14 mouse cellular contexts compared by ENCODE assay signal in the genomic region with DNA sequence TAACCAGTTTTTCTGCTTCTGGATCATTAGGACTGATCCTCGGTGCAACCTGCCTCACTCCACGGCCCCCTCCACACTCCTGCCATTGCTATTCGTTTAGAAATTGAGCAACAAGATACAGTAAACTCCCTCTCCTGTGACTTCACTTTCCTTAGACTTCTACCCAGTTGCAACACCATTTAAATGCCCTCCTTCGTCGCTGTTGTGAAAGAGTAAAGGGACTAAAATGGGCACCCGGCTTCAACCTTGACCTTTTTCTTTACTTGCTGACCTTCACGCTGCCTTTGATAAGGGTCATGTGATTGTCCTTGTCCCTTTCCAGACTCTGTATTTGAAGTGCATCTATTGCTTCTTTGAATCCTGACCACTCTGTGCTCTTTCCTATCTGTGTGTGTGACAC. TPM values are rescaled to one million over a fixed set of nuclear protein-coding genes. Genes with fewer than 3 reads are reported as not detected.
DNase-seq lines count a peak whose midpoint lies in the region; ATAC-seq and TF ChIP-seq lines count a peak whose summit lies in the region.
"Had no signal": no experiment of that assay in that cellular context is flagged by ENCODE, and none has a peak within 500 bp of the region (broad histone marks: within the 10 kb centered on the region; RNA-seq: fewer than 3 reads in every experiment).

No protein-coding gene starts in this region.

- no peaks in the 10 kb centered on the region for H3K36me3 ChIP-seq in kidney, adult 2 months (ENCODE audit: control insufficient read depth, insufficient read depth, low read length)
- no peaks in the 10 kb centered on the region for H3K36me3 ChIP-seq in intestine, postnatal 0 days (ENCODE audit: control insufficient read depth, insufficient read depth)
- no peaks in the 10 kb centered on the region for H3K36me3 ChIP-seq in forebrain, embryonic 14.5 days (ENCODE audit: control insufficient read depth, insufficient read depth, low read length)
- H3K36me3 ChIP-seq in neural tube, embryonic 15.5 days = peaks cover 7% of the 10 kb centered on the region; the same call in 1 of the 2 replicates
- H3K36me3 ChIP-seq: limb, embryonic 12.5 days had no signal

- H3K9ac ChIP-seq in intestine, postnatal 0 days (ENCODE audit: low read depth, low read length) = no peak overlapping the region
- no peak overlapping the region for H3K9ac ChIP-seq in forebrain, embryonic 14.5 days (ENCODE audit: low read length)
- no peak overlapping the region for H3K9ac ChIP-seq in neural tube, embryonic 15.5 days (replicated peaks)
- H3K9ac ChIP-seq: hindbrain, embryonic 15.5 days; limb, embryonic 12.5 days; midbrain, embryonic 13.5 days had no signal

- TF ChIP-seq CTCF in kidney, adult 2 months (conservative IDR thresholded peaks at IDR 0.05; ENCODE audit: insufficient read depth, insufficient read length, low read depth, low read length) = no peak
- TF ChIP-seq CTCF in intestine, postnatal 0 days (IDR thresholded peaks at IDR 0.05; ENCODE audit: low read depth) = no peak

- no peak for TF ChIP-seq POLR2A in kidney, adult 2 months (IDR thresholded peaks at IDR 0.05; ENCODE audit: low read depth, low read length)

- no peaks in the 10 kb centered on the region for H3K9me3 ChIP-seq in intestine, postnatal 0 days (ENCODE audit: control insufficient read depth)
- 0 out of 2 replicates have a peak, but pooled peaks cover 2% of the 10 kb centered on the region for H3K9me3 ChIP-seq in forebrain, embryonic 14.5 days (replicated peaks; ENCODE audit: control insufficient read depth, low read length)
- H3K9me3 ChIP-seq in neural tube, embryonic 15.5 days (replicated peaks) = 0 out of 2 replicates have a peak, but pooled peaks cover 2% of the 10 kb centered on the region
- H3K9me3 ChIP-seq: hindbrain, embryonic 15.5 days; limb, embryonic 12.5 days had no signal

- H3K4me3 ChIP-seq in kidney, adult 2 months (ENCODE audit: insufficient read depth, low read depth, low read length) = no peak overlapping the region
- H3K4me3 ChIP-seq in intestine, postnatal 0 days (ENCODE audit: low read depth, low read length) = peak overlapping the region; percentile 7; the same call in 1 of the 2 replicates
- H3K4me3 ChIP-seq in forebrain, embryonic 14.5 days (ENCODE audit: low read depth, low read length) = no peak overlapping the region
- H3K4me3 ChIP-seq in neural tube, embryonic 15.5 days (replicated peaks) = no peak overlapping the region
- H3K4me3 ChIP-seq: heart, adult 2 months; hindbrain, embryonic 15.5 days; limb, embryonic 12.5 days; midbrain, embryonic 13.5 days had no signal

- peak overlapping the region; percentile 63; the same call in 1 of the 2 replicates for H3K27ac ChIP-seq in kidney, adult 2 months (ENCODE audit: insufficient read depth, low read depth, low read length)
- peak overlapping the region; percentile 75 for H3K27ac ChIP-seq in intestine, postnatal 0 days (ENCODE audit: low read depth, low read length)
- H3K27ac ChIP-seq in forebrain, embryonic 14.5 days (ENCODE audit: low read depth, low read length) = no peak overlapping the region
- no peak overlapping the region for H3K27ac ChIP-seq in neural tube, embryonic 15.5 days (replicated peaks)
- H3K27ac ChIP-seq: heart, adult 2 months; hindbrain, embryonic 15.5 days; limb, embryonic 12.5 days; midbrain, embryonic 13.5 days had no signal

- intact Hi-C loops in heart, postnatal 25 days (cut with DNase I) = no loop called here

- 81% methylated on average over 7 of the region's 7 CpGs for WGBS in kidney, adult 2 months
- 39% methylated on average over 7 of the region's 7 CpGs for WGBS in intestine, postnatal 0 days
- WGBS in forebrain, embryonic 14.5 days = 93% methylated on average over 7 of the region's 7 CpGs
- WGBS in neural tube, embryonic 15.5 days = 85% methylated on average over 7 of the region's 7 CpGs

- H3K4me2 ChIP-seq in intestine, postnatal 0 days (replicated peaks; ENCODE audit: low read depth) = peak overlapping the region; percentile 39
- H3K4me2 ChIP-seq in forebrain, embryonic 14.5 days (ENCODE audit: low read length) = no peak overlapping the region
- no peak overlapping the region for H3K4me2 ChIP-seq in neural tube, embryonic 15.5 days
- H3K4me2 ChIP-seq: hindbrain, embryonic 15.5 days; limb, embryonic 12.5 days; midbrain, embryonic 13.5 days had no signal

- no peaks in the 10 kb centered on the region for H3K27me3 ChIP-seq in kidney, adult 2 months (replicated peaks; ENCODE audit: control insufficient read depth, insufficient read depth, low read length)
- H3K27me3 ChIP-seq in intestine, postnatal 0 days (replicated peaks; ENCODE audit: control insufficient read depth, insufficient read depth, low read length) = no peaks in the 10 kb centered on the region
- no peaks in the 10 kb centered on the region for H3K27me3 ChIP-seq in forebrain, embryonic 14.5 days (replicated peaks; ENCODE audit: control insufficient read depth, insufficient read depth, low read length)
- H3K27me3 ChIP-seq in neural tube, embryonic 15.5 days (replicated peaks) = no peaks in the 10 kb centered on the region
- H3K27me3 ChIP-seq: hindbrain, embryonic 15.5 days had no signal

- no peak for DNase-seq in kidney, adult 2 months
- no peak for DNase-seq in kidney, postnatal 36 days
- DNase-seq in adrenal gland, postnatal 14 days = peak; percentile 70
- no peak for DNase-seq in forebrain, embryonic 14.5 days (ENCODE audit: low spot score)
- no peak for DNase-seq in heart, postnatal 25 days (ENCODE audit: low spot score)
- DNase-seq: cerebellum, postnatal 14 days; heart, adult 2 months; thymus, adult 2 months had no signal

- ATAC-seq in intestine, postnatal 0 days = peak; percentile 20; the same call in 1 of the 2 replicates
- ATAC-seq in megakaryocyte progenitor cell, adult 5-6 weeks (replicated peaks; ENCODE audit: poor library complexity) = peak; percentile 68
- ATAC-seq in forebrain, embryonic 14.5 days = no peak
- ATAC-seq in neural tube, embryonic 15.5 days (ENCODE audit: low FRiP score) = no peak
- ATAC-seq: midbrain, embryonic 13.5 days had no signal

- H3K4me1 ChIP-seq in kidney, adult 2 months (ENCODE audit: control insufficient read depth, insufficient read depth, low read length) = 0 out of 2 replicates have a peak, but pooled peaks cover 5% of the 10 kb centered on the region
- peaks cover 7% of the 10 kb centered on the region; the same call in 1 of the 2 replicates for H3K4me1 ChIP-seq in intestine, postnatal 0 days (replicated peaks; ENCODE audit: control insufficient read depth, insufficient read depth, low read length)
- peaks cover 3% of the 10 kb centered on the region; the same call in 1 of the 2 replicates for H3K4me1 ChIP-seq in forebrain, embryonic 14.5 days (ENCODE audit: control insufficient read depth, insufficient read depth, low read length)
- H3K4me1 ChIP-seq in neural tube, embryonic 15.5 days = peaks cover 23% of the 10 kb centered on the region
- H3K4me1 ChIP-seq: limb, embryonic 12.5 days had no signal

RNA-seq across cellular contexts. Expression of a gene that starts 2.8 kb away (rescaled TPM):
- 17.9 and 20.7 TPM in 2 replicates for polyA plus RNA-seq in kidney, adult 2 months (2012; rRNA removed)
- 86.3 and 88.5 TPM in 2 replicates for total RNA-seq in adrenal gland, postnatal 14 days (2021)
- 12.2 and 12.6 TPM in 2 replicates for polyA plus RNA-seq in intestine, postnatal 0 days (2015; fragmentation: Nextera tagmentation; extraction: Ambion mirVana)
- 15.3 and 20.5 TPM in 2 replicates for total RNA-seq in megakaryocyte progenitor cell, adult 5-6 weeks (2015)
- 8.0 and 9.5 TPM in 2 replicates for total RNA-seq in megakaryocyte progenitor cell, adult 5-6 weeks (2017)
- 14.7 and 19.6 TPM in 2 replicates for polyA plus RNA-seq in forebrain, embryonic 14.5 days (2014; fragmentation: Nextera tagmentation; extraction: Ambion mirVana)
- polyA plus RNA-seq in neural tube, embryonic 15.5 days (2015; fragmentation: Nextera tagmentation; extraction: Ambion mirVana) = 11.6 and 13.8 TPM in 2 replicates
- 1 to 10 TPM; 4.2 to 5.3 TPM for total RNA-seq in heart, postnatal 25 days (2021)

Comparison
In these comparisons a context has a peak if more than half of its experiments do, and no peak if none do; other contexts are left out.
1. H3K27ac ChIP-seq: peak in kidney, adult 2 months (single experiment) and intestine, postnatal 0 days (single experiment); none in forebrain, embryonic 14.5 days (single experiment) and neural tube, embryonic 15.5 days (single experiment).
2. ATAC-seq: peak in intestine, postnatal 0 days (single experiment) and megakaryocyte progenitor cell, adult 5-6 weeks (single experiment); none in forebrain, embryonic 14.5 days (single experiment) and neural tube, embryonic 15.5 days (single experiment).